ENCODE assay signal across 8 mouse cellular contexts in the genomic region with DNA sequence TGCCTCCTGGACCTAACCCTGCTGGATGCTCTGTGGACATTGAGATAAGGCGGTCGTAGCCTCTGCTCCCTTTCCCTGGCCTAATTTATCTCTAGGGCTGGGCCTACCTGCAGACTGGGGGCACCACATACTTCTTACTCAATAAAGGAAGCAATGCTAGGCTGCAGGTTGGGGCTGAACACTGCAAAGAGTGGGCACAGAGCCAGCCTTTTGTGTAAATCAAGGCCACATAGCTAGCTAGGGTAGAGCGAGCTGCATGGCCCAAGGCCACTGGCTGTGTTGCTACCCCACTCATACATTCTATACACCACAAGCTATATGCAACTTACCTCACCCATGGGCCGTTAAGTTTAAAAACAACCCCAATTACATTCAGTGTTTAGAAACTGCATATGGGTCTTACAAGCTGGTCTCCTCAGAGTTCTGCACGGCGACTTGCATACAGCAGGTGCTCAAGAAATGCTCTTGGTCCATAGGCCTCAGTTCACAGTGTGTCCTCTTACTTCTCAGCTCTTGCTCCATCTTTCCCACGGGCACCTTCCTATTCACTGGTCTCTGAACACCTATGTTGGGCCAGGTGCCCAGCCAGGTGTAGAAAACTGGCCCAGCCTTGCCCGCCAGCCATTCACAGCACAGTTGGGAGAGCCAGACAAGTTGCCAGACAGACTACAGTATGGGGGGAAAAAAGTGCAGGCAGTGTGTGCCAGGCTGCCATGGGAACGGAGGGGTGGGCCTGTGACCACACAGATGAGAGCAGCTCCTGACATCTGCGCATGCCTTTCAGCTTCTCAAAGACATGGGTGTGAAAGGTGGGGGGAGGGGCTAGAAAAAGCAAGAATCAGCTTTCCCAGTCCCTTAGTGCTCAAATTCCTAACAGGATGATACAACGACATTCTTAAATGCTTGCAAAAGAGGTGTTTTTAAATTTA. TPM values are rescaled to one million over a fixed set of nuclear protein-coding genes. Genes with fewer than 3 reads are reported as not detected.
DNase-seq lines count a peak whose midpoint lies in the region; ATAC-seq lines count a peak whose summit lies in the region.

No protein-coding gene starts in this region.

- no peak overlapping the region for H3K27ac ChIP-seq in kidney, embryonic 15.5 days
- H3K27ac ChIP-seq in forebrain, embryonic 15.5 days (replicated peaks) = peak overlapping the region; percentile 93
- H3K27ac ChIP-seq in midbrain, embryonic 13.5 days = no peak overlapping the region

- 74% methylated on average over 11 of the region's 11 CpGs for WGBS in kidney, embryonic 15.5 days
- 53% methylated on average over 11 of the region's 11 CpGs for WGBS in forebrain, embryonic 15.5 days
- 78% methylated on average over 11 of the region's 11 CpGs for WGBS in midbrain, embryonic 13.5 days

- no peak; the same call in 1 of the 2 replicates for ATAC-seq in kidney, embryonic 15.5 days (replicated peaks; ENCODE audit: low FRiP score)
- peak; percentile 94 for ATAC-seq in forebrain, embryonic 15.5 days (replicated peaks)
- peak; percentile 64 for ATAC-seq in midbrain, embryonic 13.5 days
- no peak for ATAC-seq in inflammation-experienced regulatory T-cells, adult 6 months

- no peak overlapping the region for H3K4me2 ChIP-seq in kidney, embryonic 15.5 days
- H3K4me2 ChIP-seq in forebrain, embryonic 15.5 days (replicated peaks) = no peak overlapping the region
- H3K4me2 ChIP-seq in midbrain, embryonic 13.5 days (replicated peaks) = no peak overlapping the region

- H3K4me3 ChIP-seq in kidney, embryonic 15.5 days (replicated peaks) = no peak overlapping the region
- no peak overlapping the region for H3K4me3 ChIP-seq in forebrain, embryonic 15.5 days
- H3K4me3 ChIP-seq in midbrain, embryonic 13.5 days (replicated peaks) = no peak overlapping the region

- no peaks in the 10 kb centered on the region for H3K27me3 ChIP-seq in kidney, embryonic 15.5 days
- no peaks in the 10 kb centered on the region for H3K27me3 ChIP-seq in forebrain, embryonic 15.5 days
- H3K27me3 ChIP-seq in midbrain, embryonic 13.5 days = no peaks in the 10 kb centered on the region

- H3K9me3 ChIP-seq in kidney, embryonic 15.5 days (replicated peaks) = no peaks in the 10 kb centered on the region
- no peaks in the 10 kb centered on the region for H3K9me3 ChIP-seq in forebrain, embryonic 15.5 days
- no peaks in the 10 kb centered on the region for H3K9me3 ChIP-seq in midbrain, embryonic 13.5 days

- no peaks in the 10 kb centered on the region for H3K36me3 ChIP-seq in kidney, embryonic 15.5 days
- H3K36me3 ChIP-seq in forebrain, embryonic 15.5 days = no peaks in the 10 kb centered on the region
- no peaks in the 10 kb centered on the region for H3K36me3 ChIP-seq in midbrain, embryonic 13.5 days

- H3K4me1 ChIP-seq in kidney, embryonic 15.5 days = 0 out of 2 replicates have a peak, but pooled peaks cover 7% of the 10 kb centered on the region
- peaks cover 73% of the 10 kb centered on the region for H3K4me1 ChIP-seq in forebrain, embryonic 15.5 days
- peaks cover 47% of the 10 kb centered on the region for H3K4me1 ChIP-seq in midbrain, embryonic 13.5 days (replicated peaks)

- peak; percentile 44 for DNase-seq in kidney, adult 11 months
- DNase-seq in kidney, postnatal 36 days = peak; percentile 17 to 35
- DNase-seq in B cell, adult 2 months = no peak
- no peak for DNase-seq in thymus, postnatal 10 days (ENCODE audit: low spot score in 2 of 2)

- H3K9ac ChIP-seq in kidney, embryonic 15.5 days = no peak overlapping the region
- no peak overlapping the region for H3K9ac ChIP-seq in forebrain, embryonic 15.5 days (replicated peaks)
- H3K9ac ChIP-seq in midbrain, embryonic 13.5 days (replicated peaks) = no peak overlapping the region

RNA-seq across cellular contexts. Expression of gene Tmem177, which starts 13.5 kb away (rescaled TPM):
- polyA plus RNA-seq in kidney, embryonic 15.5 days (2015; fragmentation: Nextera tagmentation; extraction: Ambion mirVana) = 7.6 and 8.1 TPM in 2 replicates
- 14.4 and 14.8 TPM in 2 replicates for polyA plus RNA-seq in forebrain, embryonic 15.5 days (2015; fragmentation: Nextera tagmentation; extraction: Ambion mirVana)
- 8.9 and 9.0 TPM in 2 replicates for polyA plus RNA-seq in midbrain, embryonic 13.5 days (2015; fragmentation: Nextera tagmentation; extraction: Ambion mirVana)
- 1 to 10 TPM; 6.6 to 8.1 (median 6.7) TPM for polyA plus RNA-seq in inflammation-experienced regulatory T-cells, adult 6 months (2017; shearing (Covaris generic))

Comparison
In these comparisons a context has a peak if more than half of its experiments do, and no peak if none do; other contexts are left out.
1. DNase-seq: peak in kidney, adult 11 months (single experiment) and kidney, postnatal 36 days (2 of 2); none in B cell, adult 2 months (0 of 2) and thymus, postnatal 10 days (0 of 2).
2. ATAC-seq: peak in forebrain, embryonic 15.5 days (single experiment) and midbrain, embryonic 13.5 days (single experiment); none in kidney, embryonic 15.5 days (single experiment) and inflammation-experienced regulatory T-cells, adult 6 months (single experiment).